Mouse (Mus musculus): ENCODE results near the gene Cd36.

Cd36 gene

DNA sequence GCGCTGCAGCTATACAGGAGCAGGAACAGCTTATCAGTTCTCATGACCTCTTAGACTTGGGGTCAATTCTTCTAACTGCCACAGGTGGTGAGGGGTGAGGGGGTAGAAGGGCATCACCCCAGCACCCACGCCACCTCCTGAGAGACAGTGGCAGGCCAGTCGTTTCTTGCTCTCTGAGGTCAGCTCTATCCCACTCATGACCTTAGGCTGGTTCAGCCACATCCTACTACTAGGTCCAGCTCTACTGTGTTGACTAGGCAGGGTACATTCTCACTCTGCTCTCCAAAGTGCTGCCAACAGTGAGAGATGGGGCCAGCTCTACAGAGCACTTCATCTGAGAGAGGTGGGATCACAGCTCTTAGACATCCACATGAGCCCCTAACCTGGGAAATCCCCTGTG lies 30.2 kb downstream of the Cd36 start:
- in situ Hi-C loops (cut with MseI, MboI): no loop called here

DNA sequence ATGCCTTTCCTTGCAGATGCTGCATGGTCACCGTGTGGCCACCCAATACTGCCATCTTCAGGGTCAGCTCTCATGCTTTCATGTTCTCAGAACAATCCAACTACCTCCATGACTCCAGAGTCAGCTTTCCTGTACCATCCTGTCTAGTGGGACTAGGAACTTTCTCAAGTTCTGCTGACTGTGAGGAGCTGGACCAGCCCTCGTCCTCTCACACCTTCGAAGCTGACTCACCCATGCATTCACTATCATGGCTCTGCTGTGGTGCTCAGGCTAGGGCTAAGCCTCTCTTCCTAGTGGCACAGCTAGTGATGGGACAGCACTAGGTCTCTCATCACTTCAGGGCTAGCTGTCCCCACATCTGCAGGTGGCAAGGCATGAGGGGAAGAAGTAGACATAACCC lies 30.7 kb downstream of the Cd36 start:
- in situ Hi-C loops (cut with MseI, MboI): no loop called here

DNA sequence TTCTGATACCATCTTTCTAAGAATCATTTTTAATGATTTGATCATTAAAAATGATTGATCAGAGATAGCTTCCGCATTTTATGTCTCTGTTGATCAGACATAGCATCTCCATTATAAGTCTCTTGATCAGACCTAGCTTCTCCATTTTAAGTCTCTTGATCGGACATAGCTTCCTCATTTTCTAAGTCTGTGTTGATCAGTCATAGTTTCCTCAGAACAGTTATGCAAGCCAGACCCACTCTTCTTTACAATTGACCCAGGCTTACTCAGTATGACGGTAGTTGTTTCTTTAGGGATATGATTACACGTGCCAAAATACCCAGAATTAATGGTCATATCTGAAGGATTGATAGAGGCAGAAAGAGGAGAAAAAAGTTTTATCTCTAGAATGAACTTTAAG lies 31.3 kb downstream of the Cd36 start:
- in situ Hi-C loops (cut with MseI, MboI): no loop called here

DNA sequence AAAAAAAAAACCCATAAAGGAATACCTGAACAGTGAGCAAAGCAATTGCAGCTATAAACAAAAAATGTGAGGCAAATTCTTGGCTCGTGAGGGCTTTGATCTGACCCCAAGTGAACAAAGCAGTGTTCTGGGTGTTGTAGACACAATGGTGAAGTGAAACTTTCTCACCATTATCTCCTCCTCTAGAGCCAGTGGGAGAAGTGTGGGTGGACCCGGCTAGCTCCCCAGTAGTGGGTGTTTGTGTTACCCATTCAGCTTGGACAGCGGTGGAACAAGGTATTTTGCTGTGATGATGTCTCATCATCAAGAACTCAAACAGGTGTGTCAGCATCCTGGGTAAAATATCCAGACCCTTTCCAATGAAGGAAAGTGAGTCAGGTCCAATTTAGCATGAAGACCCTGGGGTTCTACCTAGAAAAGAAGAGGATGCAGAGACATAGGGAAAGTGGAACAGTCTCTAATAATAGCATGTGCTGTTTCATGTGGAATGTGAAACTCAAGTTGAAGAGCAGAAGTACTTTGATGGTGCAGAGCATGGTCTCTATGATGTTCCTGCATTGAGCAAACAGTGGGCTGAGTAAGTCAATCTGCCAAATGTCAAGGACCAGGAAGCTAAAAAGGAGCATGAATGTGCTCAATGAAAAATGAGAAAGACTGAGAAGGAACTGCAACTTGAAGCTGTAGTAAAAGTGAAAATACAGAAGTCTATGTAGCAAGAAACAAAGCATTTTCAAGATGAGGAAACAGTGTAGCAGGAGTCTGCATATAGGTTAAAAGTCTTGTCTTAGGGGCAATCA lies 34.3 kb downstream of the Cd36 start:
- in situ Hi-C loops (cut with MseI, MboI): no loop called here

DNA sequence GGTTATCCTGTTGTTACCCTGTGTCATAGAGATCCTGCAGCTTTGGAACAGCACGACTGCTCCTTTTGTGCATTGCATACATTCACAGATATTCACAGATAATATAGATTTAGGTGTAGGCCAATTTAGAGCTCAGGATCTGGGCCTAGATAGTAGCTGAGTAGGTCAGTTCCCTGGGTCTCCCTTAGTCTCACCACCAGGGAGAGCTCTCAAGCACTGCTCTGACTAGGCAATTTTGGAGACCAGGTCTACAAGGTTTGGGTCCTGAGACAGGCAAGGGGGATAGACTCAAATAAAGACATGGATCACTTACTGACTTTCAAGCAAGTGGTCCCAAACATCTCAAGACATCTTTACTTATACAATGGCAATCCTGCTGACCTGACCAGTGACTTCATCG lies 38.0 kb downstream of the Cd36 start:
- in situ Hi-C loops (cut with MseI, MboI): no loop called here

DNA sequence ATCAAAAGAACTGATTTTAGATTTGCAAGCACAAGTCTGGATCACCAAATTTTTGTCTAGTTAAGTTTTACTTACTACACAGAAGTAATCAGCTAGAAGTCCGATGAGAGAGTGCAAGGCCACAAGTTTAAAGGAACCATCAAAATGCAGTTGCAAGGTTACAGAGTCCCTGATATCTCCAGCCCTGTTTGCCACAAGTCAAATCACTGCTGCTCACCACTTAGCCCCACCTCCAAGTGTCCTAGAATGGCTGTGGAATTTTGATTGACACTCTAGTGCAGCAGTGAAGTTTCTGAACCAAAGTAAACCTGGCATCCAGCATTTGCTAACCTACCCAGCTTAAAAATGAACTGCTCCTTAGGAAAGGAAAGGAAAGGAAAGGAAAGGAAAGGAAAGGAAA lies 39.0 kb downstream of the Cd36 start:
- in situ Hi-C loops (cut with MseI, MboI): loop anchor here in 1 of 2 experiments (25.0 kb wide), 1 partner anchor 188 kb away; no protein-coding TSS in a partner anchor

DNA sequence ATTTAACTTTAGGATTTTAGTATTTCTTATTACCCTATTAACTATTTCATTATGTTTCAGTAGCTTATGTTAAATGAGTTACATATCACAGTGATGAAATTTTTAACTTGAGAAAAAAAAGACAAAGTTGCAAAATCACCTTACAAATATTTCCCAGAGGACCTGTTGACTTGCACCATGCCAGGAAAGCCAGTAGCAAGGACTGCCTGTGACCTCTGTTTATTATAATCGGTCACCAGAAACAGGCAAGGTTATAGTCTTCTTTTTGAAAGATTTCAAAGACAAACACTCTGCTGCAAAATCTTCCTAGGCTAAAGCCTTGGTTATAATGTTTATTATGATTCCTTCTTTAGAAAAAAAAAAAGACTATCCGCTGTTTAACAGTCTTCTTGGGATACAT lies 39.9 kb downstream of the Cd36 start:
- in situ Hi-C loops (cut with MseI, MboI): loop anchor here in 1 of 2 experiments (25.0 kb wide), 1 partner anchor 189 kb away; no protein-coding TSS in a partner anchor

DNA sequence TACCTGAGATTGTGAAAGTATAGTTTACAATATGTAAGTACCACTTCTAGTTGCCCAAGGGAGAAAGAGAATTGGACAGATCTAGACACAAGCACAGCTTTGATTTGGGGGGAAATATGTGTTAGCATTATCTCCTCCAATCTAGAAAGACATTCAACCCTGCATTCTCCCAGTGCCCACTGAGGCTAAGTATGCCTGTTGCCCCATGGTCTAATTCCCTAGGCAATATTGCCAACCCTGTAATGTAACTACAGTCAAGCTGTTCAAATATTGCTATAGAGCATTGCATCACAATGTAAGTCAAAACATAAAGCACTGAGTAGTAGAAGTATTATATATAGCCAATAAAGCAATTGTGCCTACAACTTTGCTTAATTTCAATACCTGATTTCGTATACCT lies 40.3 kb downstream of the Cd36 start:
- in situ Hi-C loops (cut with MseI, MboI): loop anchor here in 1 of 2 experiments (25.0 kb wide), 1 partner anchor 189 kb away; no protein-coding TSS in a partner anchor

DNA sequence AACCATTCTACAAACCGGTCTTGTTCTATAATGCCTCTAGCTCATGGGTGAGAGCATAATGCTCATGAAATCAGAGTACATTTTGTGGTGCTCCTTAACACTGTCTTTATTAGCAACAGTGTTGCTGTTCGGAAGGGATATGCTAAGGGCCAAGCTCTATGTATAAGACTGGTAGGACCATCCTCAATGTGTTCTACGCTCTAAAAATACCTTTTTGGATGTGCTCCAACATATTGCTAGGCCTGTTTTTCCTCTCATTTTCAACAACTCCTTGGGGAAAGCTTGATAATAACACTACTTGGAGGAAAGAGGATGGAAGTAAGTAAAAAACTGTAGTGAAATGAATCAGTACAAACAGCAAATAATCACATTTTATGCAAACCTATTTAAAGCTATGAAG lies 44.7 kb downstream of the Cd36 start:
- in situ Hi-C loops (cut with MseI, MboI): loop anchor here in 1 of 2 experiments (25.0 kb wide), 1 partner anchor 193 kb away; no protein-coding TSS in a partner anchor

DNA sequence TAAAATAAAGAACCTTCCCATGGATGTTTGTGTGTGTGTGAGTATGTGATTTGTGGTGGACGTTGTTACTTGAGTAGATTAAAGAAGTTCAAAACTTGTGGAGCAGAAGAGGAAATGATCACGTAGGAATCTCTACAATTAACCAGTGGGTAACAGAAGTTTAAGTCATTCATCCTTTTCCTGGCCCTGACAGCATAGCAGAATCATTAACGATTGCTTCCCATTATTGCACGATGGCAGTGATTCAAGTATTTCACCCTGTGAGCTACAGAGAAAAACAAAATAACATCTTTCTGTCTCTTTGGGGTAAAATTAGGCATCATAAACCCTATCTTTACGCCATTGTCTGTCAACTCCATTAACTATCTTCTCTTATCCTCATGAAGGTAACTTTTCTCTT lies 45.3 kb downstream of the Cd36 start:
- in situ Hi-C loops (cut with MseI, MboI): loop anchor here in 1 of 2 experiments (25.0 kb wide), 1 partner anchor 194 kb away; no protein-coding TSS in a partner anchor

DNA sequence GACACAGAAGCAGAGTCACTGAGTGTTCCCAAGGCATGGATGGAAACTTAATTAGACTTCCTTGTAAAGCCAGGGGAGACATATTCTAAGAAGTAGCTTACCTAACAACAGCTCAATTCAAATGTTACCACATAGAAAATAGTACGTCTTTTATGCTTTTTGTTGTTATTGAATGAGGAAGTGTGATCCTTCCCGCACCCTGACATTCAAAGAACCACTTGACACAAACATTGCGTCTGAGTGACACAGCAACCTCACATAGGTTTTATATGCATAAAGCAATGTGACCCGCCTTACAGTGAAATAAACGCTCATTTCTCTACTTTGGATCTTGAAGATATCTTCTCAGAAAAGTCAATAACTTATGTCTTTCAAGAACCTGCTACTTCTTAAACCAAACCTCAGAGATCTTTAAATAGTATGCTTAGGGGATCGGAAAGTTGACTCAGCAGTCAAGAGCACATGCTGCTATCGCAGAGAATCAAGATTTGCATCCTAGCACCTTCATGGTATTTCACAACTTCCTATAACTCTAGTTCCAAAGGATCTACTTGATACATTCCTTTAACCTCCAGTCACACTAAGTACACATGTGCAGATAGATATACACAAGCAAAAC lies 46.4 kb downstream of the Cd36 start:
- in situ Hi-C loops (cut with MseI, MboI): loop anchor here in 1 of 2 experiments (25.0 kb wide), 1 partner anchor 195 kb away; no protein-coding TSS in a partner anchor

DNA sequence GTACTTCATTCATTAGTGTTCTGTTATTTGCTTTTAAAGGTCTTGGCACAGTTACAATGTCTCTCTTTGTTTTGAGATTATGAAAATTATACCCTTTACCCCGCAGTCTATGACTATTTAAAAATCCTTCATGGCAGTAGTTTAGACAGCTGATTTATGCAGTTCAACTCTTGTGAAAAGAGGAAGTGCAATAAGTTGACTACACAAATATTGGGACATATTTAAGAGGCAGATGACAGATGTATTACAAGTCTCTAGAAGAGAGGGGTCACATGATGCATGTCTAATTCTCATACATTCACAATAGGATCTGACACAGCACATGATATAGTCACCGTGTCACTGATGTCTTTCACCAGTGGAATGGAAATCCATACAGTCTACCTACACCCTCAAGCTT lies 49.1 kb downstream of the Cd36 start:
- in situ Hi-C loops (cut with MseI, MboI): loop anchor here in 1 of 2 experiments (25.0 kb wide), 1 partner anchor 198 kb away; no protein-coding TSS in a partner anchor

DNA sequence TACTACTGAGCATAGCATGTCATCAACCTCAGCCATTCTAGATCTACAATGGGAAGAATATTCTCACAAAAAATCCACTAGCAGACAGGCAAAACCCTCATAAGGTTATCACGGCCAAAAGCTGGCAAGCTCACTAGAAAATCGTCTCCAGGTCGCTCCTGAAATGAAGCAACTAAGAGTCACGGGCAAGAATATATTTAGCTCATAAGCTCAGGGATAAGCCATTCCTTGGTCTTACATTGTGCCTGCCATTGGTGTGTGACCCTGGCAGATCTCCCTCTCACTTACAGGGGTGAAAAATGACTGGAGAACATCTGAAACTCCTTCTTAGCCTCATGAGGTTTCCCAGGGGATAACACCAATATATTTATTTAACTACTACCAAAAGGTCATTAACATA lies 52.2 kb downstream of the Cd36 start:
- in situ Hi-C loops (cut with MseI, MboI): loop anchor here in 1 of 2 experiments (25.0 kb wide), 1 partner anchor 201 kb away; no protein-coding TSS in a partner anchor

DNA sequence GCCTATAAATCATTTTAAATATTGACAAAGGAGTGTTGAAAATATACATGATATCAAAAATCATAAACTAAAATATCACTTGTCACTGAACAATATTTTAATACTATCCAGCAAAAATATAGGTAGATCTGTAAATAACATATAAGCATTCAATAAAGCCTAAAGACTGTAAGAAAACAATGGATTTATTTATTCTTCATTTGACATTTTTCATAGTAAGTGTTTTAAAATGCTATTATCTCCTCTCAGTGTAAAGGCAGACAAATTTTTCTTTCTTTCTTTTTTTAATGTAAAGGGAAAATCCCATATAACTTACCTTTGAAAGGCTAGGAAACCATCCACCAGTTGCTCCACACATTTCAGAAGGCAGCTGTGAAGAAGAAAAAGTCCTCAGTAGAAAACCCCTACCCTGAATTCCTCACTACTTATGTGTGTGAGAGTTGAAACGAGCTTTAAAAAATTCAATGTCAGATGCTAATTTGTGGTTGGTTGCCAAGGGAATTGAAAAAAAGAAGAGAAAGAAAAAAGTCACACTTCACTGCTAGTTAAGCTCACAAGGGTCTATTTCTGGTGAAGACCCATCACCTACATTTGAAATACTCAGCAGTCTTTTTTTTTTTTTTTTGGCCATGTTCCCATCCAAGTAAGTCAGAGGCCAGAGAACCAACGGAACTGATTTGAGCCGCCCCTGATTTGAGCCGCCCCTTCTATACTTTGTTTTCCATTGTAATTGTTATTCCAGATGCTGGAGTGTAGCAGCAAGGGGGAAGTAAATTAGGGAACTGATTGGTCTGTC lies 53.1 kb downstream of the Cd36 start:
- in situ Hi-C loops (cut with MseI, MboI): loop anchor here in 1 of 2 experiments (25.0 kb wide), 1 partner anchor 202 kb away; no protein-coding TSS in a partner anchor

DNA sequence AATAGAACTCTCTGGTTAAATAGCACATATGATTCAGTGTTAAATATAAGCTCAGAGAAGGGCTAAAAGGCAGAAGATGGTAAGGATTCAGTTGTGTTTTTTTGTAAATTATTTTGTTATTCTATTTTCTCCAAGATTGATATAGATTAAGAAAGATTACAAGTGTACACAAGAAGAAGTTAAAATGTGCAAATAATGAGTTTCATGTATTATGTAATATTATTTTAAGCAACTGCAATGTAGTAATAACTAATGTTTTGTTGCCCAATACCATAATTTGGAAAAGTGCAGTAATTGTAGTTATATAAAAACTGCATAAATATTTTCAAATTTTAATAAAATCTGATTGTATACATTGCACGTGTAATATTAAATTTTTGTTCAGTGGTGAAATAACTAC lies 54.8 kb downstream of the Cd36 start:
- in situ Hi-C loops (cut with MseI, MboI): loop anchor here in 1 of 2 experiments (25.0 kb wide), 1 partner anchor 204 kb away; no protein-coding TSS in a partner anchor

DNA sequence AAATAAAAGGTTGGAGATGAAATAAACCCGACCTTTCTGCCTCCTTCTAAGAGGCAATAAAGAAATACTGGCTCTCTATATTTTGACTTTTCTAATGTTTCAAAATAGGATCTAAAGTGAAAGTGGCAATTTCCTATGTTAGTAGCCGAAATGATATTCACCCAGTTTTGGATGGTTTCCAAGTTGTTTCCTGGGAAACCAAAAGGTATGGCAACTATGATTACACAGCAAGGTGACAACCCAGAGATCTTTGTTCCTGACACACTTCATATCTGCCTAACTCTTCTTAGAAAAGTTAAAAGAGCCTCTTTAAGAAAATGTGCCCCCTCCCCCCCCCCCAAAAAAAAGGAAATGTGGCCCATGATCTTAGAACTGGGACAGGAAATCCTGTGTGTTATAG lies 58.1 kb downstream of the Cd36 start:
- in situ Hi-C loops (cut with MseI, MboI): loop anchor here in 1 of 2 experiments (25.0 kb wide), 1 partner anchor 207 kb away; no protein-coding TSS in a partner anchor

DNA sequence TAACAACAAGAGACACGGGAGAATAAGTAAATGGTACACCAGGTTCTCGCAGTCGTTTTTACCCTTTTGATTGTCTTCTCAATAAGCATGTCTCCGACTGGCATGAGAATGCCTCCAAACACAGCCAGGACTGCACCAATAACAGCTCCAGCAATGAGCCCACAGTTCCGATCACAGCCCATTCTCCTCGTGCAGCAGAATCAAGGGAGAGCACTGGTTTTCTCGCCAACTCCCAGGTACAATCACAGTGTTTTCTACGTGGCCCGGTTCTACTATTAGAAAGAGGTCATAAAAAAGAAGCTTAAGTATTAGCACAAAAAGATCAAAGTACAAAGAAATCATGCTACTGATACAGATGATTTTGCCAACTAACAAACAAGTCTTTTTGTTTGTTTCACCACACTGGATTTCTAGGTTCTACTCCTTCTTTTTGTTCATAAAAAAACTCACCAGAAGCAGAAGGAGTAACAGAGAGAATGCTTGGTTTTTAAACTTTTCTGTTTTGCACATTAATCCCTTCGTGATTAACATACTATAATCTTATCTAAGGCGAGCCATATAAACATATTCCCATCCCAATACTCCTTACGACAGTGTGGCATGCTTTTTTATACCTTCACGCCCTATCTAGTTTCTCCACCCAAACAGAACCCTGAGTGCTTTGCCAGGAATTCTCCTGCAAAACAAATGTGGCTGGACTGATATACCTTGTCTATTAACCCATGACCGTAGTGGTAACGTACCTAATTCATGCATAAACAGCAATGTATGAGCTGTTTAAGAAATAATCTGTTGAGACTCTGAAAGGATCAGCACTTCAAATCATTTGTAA lies 59.7 kb downstream of the Cd36 start:
- in situ Hi-C loops (cut with MseI, MboI): loop anchor here in 1 of 2 experiments (25.0 kb wide), 1 partner anchor 208 kb away; no protein-coding TSS in a partner anchor

DNA sequence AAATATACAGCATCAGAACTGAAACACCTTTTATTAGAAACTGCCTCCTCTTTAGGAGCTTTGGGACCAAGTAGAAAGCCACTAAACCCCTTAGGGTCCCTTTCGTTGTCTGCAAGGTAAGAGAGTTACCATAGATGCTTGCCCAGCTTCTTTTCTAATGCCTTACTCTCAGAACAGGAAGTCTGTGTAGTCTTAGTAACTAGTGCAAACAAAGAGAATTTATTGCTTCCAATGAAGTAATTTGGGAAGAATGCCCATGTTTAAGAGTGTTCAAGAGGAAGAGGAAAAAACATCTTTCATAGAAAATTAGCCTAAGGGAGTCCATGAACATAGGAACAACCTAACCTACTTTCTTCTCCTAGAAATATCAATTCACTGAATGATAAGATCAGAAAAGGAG lies 67.2 kb downstream of the Cd36 start:
- in situ Hi-C loops (cut with MseI, MboI): no loop called here

DNA sequence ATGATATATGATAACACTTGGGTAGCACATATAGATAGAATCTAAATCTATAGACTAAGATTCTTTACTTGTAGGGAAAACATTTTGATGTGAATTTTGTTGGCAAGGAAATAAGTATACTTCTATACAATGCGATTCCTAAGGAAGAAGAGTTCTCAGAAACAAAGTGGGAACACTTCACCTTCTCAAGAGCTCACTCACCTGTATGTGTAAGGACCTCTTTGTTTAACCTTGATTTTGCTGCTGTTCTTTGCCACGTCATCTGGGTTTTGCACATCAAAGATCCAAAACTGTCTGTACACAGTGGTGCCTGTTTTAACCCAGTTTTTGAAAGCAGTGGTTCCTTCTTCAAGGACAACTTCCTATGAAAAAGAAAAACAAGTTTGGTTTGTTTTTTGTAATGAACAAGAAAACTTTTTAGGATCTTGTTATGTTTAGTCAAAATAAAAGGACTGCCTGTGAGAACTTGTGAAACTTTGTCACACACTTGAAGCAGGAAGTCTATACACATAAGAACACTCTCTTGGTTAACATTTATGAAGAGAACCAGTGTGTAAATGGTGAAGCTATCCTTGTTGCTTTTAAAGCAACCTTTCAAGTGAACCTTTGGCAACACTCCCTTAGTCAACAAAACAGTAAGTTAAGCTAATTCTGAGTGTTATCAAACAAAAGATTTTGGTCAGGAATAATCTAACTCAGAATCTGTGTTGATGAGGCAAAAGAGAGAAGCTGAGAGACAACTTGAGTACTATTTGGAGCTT lies 68.2 kb downstream of the Cd36 start:
- in situ Hi-C loops (cut with MseI, MboI): no loop called here

DNA sequence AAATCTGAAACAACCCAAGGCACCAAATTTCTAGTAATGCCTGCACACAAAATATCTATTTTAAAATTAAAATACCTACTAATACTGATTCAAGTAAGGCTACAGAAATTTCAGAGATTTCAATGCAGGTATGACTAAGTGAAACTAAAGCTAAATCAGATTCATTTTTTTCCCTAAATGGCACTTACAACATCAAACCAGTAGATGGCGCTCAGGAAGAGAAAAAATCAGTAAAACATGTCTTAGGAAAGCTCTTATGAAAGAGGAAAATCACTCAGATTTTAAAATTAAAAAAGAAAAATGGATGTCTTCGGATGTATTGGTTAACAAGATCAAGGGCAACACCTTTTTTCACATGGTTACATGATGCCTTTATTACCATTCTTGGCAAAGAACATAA lies 72.4 kb downstream of the Cd36 start:
- in situ Hi-C loops (cut with MseI, MboI): loop anchor here in 1 of 2 experiments (10.0 kb wide), 1 partner anchor 229 kb away; no protein-coding TSS in a partner anchor

All from mouse trophoblast stem cell (cell line).